Mouse (Mus musculus) erythroblast, embryonic 14.5 days (primary cell): ENCODE results near the gene Rfx3. TPM values are rescaled to one million over a fixed set of nuclear protein-coding genes. Genes with fewer than 3 reads are reported as not detected.

Experiments
- H3K27me3 ChIP-seq: 2 replicates; pipeline ENCODE4 v1.6.1; 2012; ENCODE audit warnings: inconsistent platforms; ENCODE audit not compliant: control insufficient read depth
- H3K36me3 ChIP-seq: 2 replicates; pipeline ENCODE4 v1.6.1; 2012; ENCODE audit warnings: mild to moderate bottlenecking, inconsistent platforms; ENCODE audit not compliant: control insufficient read depth
- H3K4me1 ChIP-seq: 2 replicates; pipeline ENCODE4 v1.6.1; 2012; ENCODE audit warnings: inconsistent platforms; ENCODE audit not compliant: control insufficient read depth
- H3K4me3 ChIP-seq: replicated peaks from 2 replicates; pipeline ENCODE3; 2012; ENCODE audit warnings: moderate library complexity, mild to moderate bottlenecking, inconsistent platforms
- H3K9me3 ChIP-seq: 2 replicates; pipeline ENCODE4 v1.6.1; 2012; ENCODE audit warnings: low read length, inconsistent platforms, mixed read lengths; ENCODE audit not compliant: control insufficient read depth
- GATA1 ChIP-seq: IDR thresholded peaks from 2 replicates; pipeline ENCODE4 v1.6.1; 2012; ENCODE audit warnings: low read length, inconsistent platforms, mixed read lengths
- TAL1 ChIP-seq: IDR thresholded peaks from 3 replicates; pipeline ENCODE4 v1.6.1; 2012; ENCODE audit warnings: low read length, inconsistent platforms, mixed read lengths
- polyA plus RNA-seq: library from polyadenylated mRNA; stranded (reverse); fragments of >175 nt; gene quantifications from 2 replicates; pipeline ENCODE4 v1.2.3, GENCODE M21; 2012

Gene Rfx3
- 0.02 and 0.06 TPM in 2 replicates for polyA plus RNA-seq

GRCm38 (mm10) chr19:28010471-28011395 lies at the start of gene Rfx3:
Gene Rfx3, minus strand, starts transcription at chr19:28011166.
- H3K4me3 ChIP-seq = peak within 1 kb of the TSS; percentile 89
- no peaks in the 10 kb centered on the region for H3K36me3 ChIP-seq
- no peaks in the 10 kb centered on the region for H3K9me3 ChIP-seq
- TF ChIP-seq TAL1 (no peak), GATA1 (no peak)
- peaks cover 21% of the 10 kb centered on the region for H3K4me1 ChIP-seq
- H3K27me3 ChIP-seq = peaks cover 8% of the 10 kb centered on the region

DNA sequence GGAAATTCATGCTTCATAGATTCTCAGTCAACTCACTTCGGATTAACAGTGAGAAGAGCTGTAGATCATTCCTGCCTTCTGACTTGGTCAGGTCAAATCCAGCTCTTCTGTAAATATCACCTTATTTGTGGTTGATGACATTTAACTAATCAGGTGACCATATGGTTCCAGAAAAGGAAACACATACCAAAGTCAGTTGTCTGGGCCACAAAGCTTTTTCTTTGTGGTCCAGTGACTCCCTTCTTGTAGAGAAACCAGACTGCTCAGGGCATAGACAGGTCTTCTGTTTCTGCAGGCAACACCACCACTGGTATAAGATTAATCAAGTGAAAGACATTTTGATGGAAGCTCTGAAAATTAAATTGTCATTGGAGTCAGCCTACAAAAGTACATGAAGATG lies 41.1 kb upstream of the Rfx3 start:
- H3K4me3 ChIP-seq = no peak overlapping the region
- TF ChIP-seq TAL1 = no peak
- TF ChIP-seq GATA1 = no peak
- no peaks in the 10 kb centered on the region for H3K36me3 ChIP-seq

DNA sequence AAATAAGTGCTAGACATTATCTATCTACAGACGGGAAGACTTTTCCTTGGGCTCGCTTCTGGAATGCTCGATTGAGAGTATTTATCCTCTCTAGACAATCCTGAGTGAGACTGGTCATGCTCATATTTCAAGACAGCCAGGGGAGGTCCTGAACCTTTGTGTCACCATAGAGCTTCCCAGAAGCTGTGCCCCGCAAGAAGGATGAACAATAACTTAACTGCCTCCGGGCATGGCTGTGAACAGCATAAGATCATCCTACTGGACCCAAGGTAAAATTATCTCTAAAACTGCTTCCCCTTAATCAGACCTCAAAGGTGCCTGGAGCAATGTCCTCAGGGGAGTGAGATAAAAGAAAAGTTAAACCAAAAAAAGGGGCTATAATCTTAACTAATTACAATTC lies 40.6 kb upstream of the Rfx3 start:
- H3K36me3 ChIP-seq = no peaks in the 10 kb centered on the region
- TF ChIP-seq GATA1 (no peak), TAL1 (no peak)
- H3K4me3 ChIP-seq = no peak overlapping the region
- no peaks in the 10 kb centered on the region for H3K4me1 ChIP-seq
- H3K9me3 ChIP-seq = no peaks in the 10 kb centered on the region
- H3K27me3 ChIP-seq = no peaks in the 10 kb centered on the region

More for the DNA sequence above, 41.1 kb upstream of the Rfx3 start:
- no peaks in the 10 kb centered on the region for H3K27me3 ChIP-seq
- H3K9me3 ChIP-seq = no peaks in the 10 kb centered on the region
- H3K4me1 ChIP-seq = no peaks in the 10 kb centered on the region

GRCm38 (mm10) chr19:28049280-28049679 lies 38.3 kb upstream of the Rfx3 start:
- H3K27me3 ChIP-seq = no peaks in the 10 kb centered on the region
- no peaks in the 10 kb centered on the region for H3K4me1 ChIP-seq
- H3K9me3 ChIP-seq = no peaks in the 10 kb centered on the region
- H3K4me3 ChIP-seq = no peak overlapping the region
- no peaks in the 10 kb centered on the region for H3K36me3 ChIP-seq
- TF ChIP-seq TAL1 (no peak), GATA1 (no peak)

DNA sequence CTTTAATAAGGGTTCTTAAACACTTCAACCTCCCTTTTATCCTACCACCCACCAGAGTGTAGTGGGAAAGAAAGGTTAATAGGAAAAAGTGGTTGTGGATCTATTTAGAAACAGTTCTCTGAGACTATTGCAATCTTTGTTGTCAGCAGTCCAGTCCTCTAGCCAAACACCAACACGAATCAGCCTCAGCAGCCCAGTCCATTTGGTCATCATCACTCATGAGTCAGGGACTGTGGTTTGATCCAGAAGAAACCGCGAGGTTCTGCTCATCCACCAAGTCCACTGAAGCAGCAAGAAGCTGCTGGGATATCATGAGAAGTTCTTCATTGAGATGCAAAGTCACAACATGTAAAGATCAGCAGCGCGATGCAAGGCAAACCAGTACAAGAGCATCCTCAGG lies 35.8 kb upstream of the Rfx3 start:
- no peak overlapping the region for H3K4me3 ChIP-seq
- H3K36me3 ChIP-seq = no peaks in the 10 kb centered on the region
- H3K9me3 ChIP-seq = no peaks in the 10 kb centered on the region
- H3K4me1 ChIP-seq = no peaks in the 10 kb centered on the region
- TF ChIP-seq GATA1 = no peak
- TF ChIP-seq TAL1 = no peak
- no peaks in the 10 kb centered on the region for H3K27me3 ChIP-seq

DNA sequence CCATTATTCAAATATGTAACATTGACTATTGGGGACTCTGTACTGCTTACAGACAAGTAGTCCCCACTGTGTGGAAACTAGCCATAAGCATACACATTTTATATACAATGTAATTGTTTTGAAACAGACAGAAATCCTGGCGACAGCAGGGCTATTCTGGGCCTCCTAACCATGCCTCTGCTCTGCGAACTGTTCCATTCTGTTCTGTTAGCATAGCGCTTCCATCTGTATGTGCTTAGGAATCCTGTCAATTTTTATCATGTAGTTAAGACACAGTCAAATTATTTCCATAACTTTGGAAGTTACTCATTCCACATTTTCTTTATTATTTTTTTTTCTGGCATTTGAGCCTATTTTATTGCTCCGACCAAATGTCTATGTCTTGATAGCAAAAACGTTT lies 34.0 kb upstream of the Rfx3 start:
- Histone ChIP-seq H3K4me3 (no peak overlapping the region), H3K27me3 (no peaks in the 10 kb centered on the region), H3K4me1 (no peaks in the 10 kb centered on the region), H3K9me3 (no peaks in the 10 kb centered on the region), H3K36me3 (no peaks in the 10 kb centered on the region)
- TF ChIP-seq GATA1 (no peak), TAL1 (no peak)

GRCm38 (mm10) chr19:28011718-28012499 lies 943 bp upstream of the Rfx3 start:
- Histone ChIP-seq H3K27me3 (peaks cover 11% of the 10 kb centered on the region), H3K4me3 (peak overlapping the region; percentile 89), H3K4me1 (peaks cover 21% of the 10 kb centered on the region), H3K36me3 (no peaks in the 10 kb centered on the region), H3K9me3 (no peaks in the 10 kb centered on the region)
- TF ChIP-seq GATA1 (no peak), TAL1 (no peak)

GRCm38 (mm10) chr19:28011396-28011717 lies 391 bp upstream of the Rfx3 start:
- H3K36me3 ChIP-seq = no peaks in the 10 kb centered on the region
- H3K4me3 ChIP-seq = peak overlapping the region; percentile 89
- TF ChIP-seq GATA1 = no peak
- TF ChIP-seq TAL1 = no peak

DNA sequence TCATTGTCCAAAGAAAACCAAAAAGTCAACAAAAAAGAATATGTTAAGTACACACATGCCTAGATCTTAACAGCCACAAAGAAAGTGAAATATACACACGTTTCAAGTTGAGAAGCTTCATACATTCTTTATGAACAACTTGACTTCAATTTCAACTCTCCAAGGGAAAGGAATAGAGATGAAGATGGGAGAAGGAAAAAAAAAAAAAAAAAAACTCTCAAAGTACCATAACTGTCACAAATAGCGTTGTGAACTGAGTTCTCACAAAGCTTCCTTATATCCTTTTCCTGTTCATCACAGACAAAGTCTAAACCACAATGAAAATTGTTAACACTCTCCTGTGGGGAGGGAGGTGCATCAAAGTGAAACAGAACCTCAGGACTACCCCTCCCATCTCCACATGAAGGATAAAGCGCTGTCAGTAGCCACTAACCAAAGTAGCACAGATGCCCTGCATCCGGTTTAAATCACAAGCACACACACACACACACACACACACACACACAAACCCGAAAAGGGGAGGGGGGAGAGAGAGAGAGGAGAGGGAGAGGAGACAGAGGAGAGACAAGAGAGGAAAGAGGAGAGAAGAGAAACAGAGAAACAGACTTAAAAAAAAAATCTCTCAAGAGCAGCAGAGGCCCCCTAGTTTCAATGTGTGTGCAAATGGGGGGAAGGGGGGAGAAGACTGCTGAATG lies 1.2 kb downstream of the Rfx3 start:
- no peak for TF ChIP-seq TAL1
- no peak for TF ChIP-seq GATA1
- Histone ChIP-seq H3K9me3 (no peaks in the 10 kb centered on the region), H3K27me3 (peaks cover 2% of the 10 kb centered on the region), H3K4me3 (peak overlapping the region; percentile 89), H3K36me3 (no peaks in the 10 kb centered on the region), H3K4me1 (peaks cover 21% of the 10 kb centered on the region)

More at GRCm38 (mm10) chr19:28011396-28011717, 391 bp upstream of the Rfx3 start:
- Histone ChIP-seq H3K27me3 (peaks cover 10% of the 10 kb centered on the region), H3K9me3 (no peaks in the 10 kb centered on the region), H3K4me1 (peaks cover 21% of the 10 kb centered on the region)
